Mouse (Mus musculus) hindbrain, embryonic 16.5 days (tissue): ENCODE results near the gene Dpf3. TPM values are rescaled to one million over a fixed set of nuclear protein-coding genes. Genes with fewer than 3 reads are reported as not detected.

Source experiments
- ATAC-seq: fragments of 200-750 bp; cut with Nextera tagmentation; 2 replicates; pipeline ENCODE4 v1.8.0; 2017; ENCODE audit warnings: moderate TSS enrichment, moderate library complexity
- H3K27ac ChIP-seq: fragments of 300-500 bp; sonication (generic); 2 replicates; pipeline ENCODE4 v1.5.1; 2014; ENCODE audit warnings: low read depth, mild to moderate bottlenecking, control low read depth, low read length, moderate library complexity
- H3K27me3 ChIP-seq: fragments of 300-500 bp; sonication (generic); replicated peaks from 2 replicates; pipeline ENCODE4 v1.6.1; 2014; ENCODE audit warnings: low read length; ENCODE audit not compliant: control insufficient read depth, insufficient read depth
- H3K36me3 ChIP-seq: fragments of 300-500 bp; sonication (generic); 2 replicates; pipeline ENCODE4 v1.6.1; 2014; ENCODE audit warnings: mild to moderate bottlenecking, low read length, moderate library complexity, mixed read lengths; ENCODE audit not compliant: control insufficient read depth, insufficient read depth
- H3K4me1 ChIP-seq: fragments of 300-500 bp; sonication (generic); 2 replicates; pipeline ENCODE4 v1.6.1; 2014; ENCODE audit warnings: low read depth, low read length; ENCODE audit not compliant: control insufficient read depth, insufficient read depth
- H3K4me2 ChIP-seq: fragments of 300-500 bp; sonication (generic); 2 replicates; pipeline ENCODE4 v1.6.1; 2014; ENCODE audit warnings: mild to moderate bottlenecking, low read length, control low read depth, moderate library complexity
- H3K4me3 ChIP-seq: fragments of 300-500 bp; sonication (generic); 2 replicates; pipeline ENCODE4 v1.5.1; 2014; ENCODE audit warnings: mild to moderate bottlenecking, low read length, control low read depth, moderate library complexity
- H3K9ac ChIP-seq: fragments of 300-500 bp; sonication (generic); 2 replicates; pipeline ENCODE4 v1.6.1; 2014; ENCODE audit warnings: low read depth, mild to moderate bottlenecking, control low read depth, low read length, moderate library complexity
- H3K9me3 ChIP-seq: fragments of 300-500 bp; sonication (generic); 2 replicates; pipeline ENCODE4 v1.6.1; 2014; ENCODE audit warnings: mild to moderate bottlenecking, low read length, moderate library complexity; ENCODE audit not compliant: control insufficient read depth
- WGBS: fragments of 180-500 bp; shearing (Covaris S2); extraction: QIAGEN DNeasy Blood & Tissue Kit; methylation state at CpG from one replicate; pipeline ENCODE4 v1.1.7; 2014; 5-methylcytosine and 5-hydroxymethylcytosine counted together
- polyA plus RNA-seq: library from polyadenylated mRNA; unstranded; fragments of >200 nt; fragmentation: Nextera tagmentation; extraction: Ambion mirVana; gene quantifications from 2 replicates; pipeline ENCODE4 v1.2.1, GENCODE M21; 2015

The Dpf3 gene
- polyA plus RNA-seq, 1 experiment from 2014 or later: 23.2 TPM

GRCm38 (mm10) chr12:83209461-83209860, 278.1 kb downstream of the Dpf3 start:
- ATAC-seq: no peak; the same call in 1 of the 2 replicates
- H3K4me2 ChIP-seq: no peak overlapping the region
- no peak overlapping the region for H3K4me3 ChIP-seq
- H3K27ac ChIP-seq: no peak overlapping the region
- WGBS: 17% methylated on average over 6 of the region's 6 CpGs
- no peaks in the 10 kb centered on the region for H3K27me3 ChIP-seq
- no peaks in the 10 kb centered on the region for H3K9me3 ChIP-seq
- no peak overlapping the region for H3K9ac ChIP-seq
- H3K4me1 ChIP-seq: peaks cover 20% of the 10 kb centered on the region
- no peaks in the 10 kb centered on the region for H3K36me3 ChIP-seq

- Histone ChIP-seq H3K4me1 (peaks cover 14% of the 10 kb centered on the region), H3K27me3 (no peaks in the 10 kb centered on the region), H3K9ac (no peak overlapping the region), H3K27ac (no peak overlapping the region; the same call in 1 of the 2 replicates), H3K4me2 (no peak overlapping the region), H3K9me3 (no peaks in the 10 kb centered on the region), H3K4me3 (no peak overlapping the region), H3K36me3 (no peaks in the 10 kb centered on the region)
- ATAC-seq: no peak
- WGBS: 61% methylated on average over 6 of the region's 6 CpGs
Measured at GRCm38 (mm10) chr12:83208841-83209240, 278.7 kb downstream of the Dpf3 start.

- WGBS: 40% methylated on average over 8 of the region's 8 CpGs
- Histone ChIP-seq H3K36me3 (no peaks in the 10 kb centered on the region), H3K4me1 (peaks cover 12% of the 10 kb centered on the region), H3K9me3 (no peaks in the 10 kb centered on the region), H3K4me3 (no peak overlapping the region), H3K27ac (peak overlapping the region; percentile 12; the same call in 1 of the 2 replicates), H3K4me2 (no peak overlapping the region), H3K9ac (no peak overlapping the region), H3K27me3 (no peaks in the 10 kb centered on the region)
- ATAC-seq: 0 out of 2 replicates have a peak, but pooled peaks have one; percentile 43
Measured at GRCm38 (mm10) chr12:83208011-83208410, 279.5 kb downstream of the Dpf3 start.

- Histone ChIP-seq H3K9ac (no peak overlapping the region), H3K27me3 (no peaks in the 10 kb centered on the region), H3K4me3 (no peak overlapping the region), H3K36me3 (no peaks in the 10 kb centered on the region), H3K4me2 (no peak overlapping the region), H3K9me3 (no peaks in the 10 kb centered on the region), H3K4me1 (peaks cover 12% of the 10 kb centered on the region), H3K27ac (no peak overlapping the region)
- ATAC-seq: no peak
- whole genome bisulfite sequencing: 73% methylated on average over 4 of the region's 5 CpGs
Measured at GRCm38 (mm10) chr12:83207481-83207880, 280.0 kb downstream of the Dpf3 start.

- no peak overlapping the region for H3K27ac ChIP-seq
- ATAC-seq: no peak
Measured at GRCm38 (mm10) chr12:83206866-83207265, 280.6 kb downstream of the Dpf3 start.

DNA sequence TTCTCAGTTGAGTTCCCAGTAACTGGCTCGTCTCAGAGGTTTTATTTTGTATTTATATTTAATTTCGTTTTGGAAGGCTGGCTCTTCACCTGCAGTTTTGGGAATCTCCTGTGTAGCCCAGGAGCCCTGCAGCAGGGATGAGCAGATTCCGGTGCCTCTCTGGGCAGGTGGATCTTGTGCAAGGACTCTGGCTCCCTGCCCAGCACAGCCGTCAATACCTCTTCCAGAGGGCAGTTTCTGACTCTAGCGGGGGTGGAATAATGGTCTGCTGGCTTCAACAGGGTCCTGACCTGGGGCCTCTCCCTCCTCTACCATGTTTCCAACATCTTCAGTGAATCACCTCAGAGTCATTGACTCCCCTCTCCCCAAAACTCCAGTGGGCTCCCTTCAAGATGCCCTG, 283.2 kb downstream of the Dpf3 start:
- H3K4me1 ChIP-seq: peaks cover 9% of the 10 kb centered on the region
- no peak overlapping the region for H3K4me2 ChIP-seq
- H3K27ac ChIP-seq: no peak overlapping the region
- no peaks in the 10 kb centered on the region for H3K36me3 ChIP-seq
- no peak overlapping the region for H3K9ac ChIP-seq
- WGBS: 54% methylated on average over 5 of the region's 5 CpGs
- ATAC-seq: no peak
- H3K27me3 ChIP-seq: no peaks in the 10 kb centered on the region
- H3K9me3 ChIP-seq: no peaks in the 10 kb centered on the region
- no peak overlapping the region for H3K4me3 ChIP-seq

More at GRCm38 (mm10) chr12:83206866-83207265, 280.6 kb downstream of the Dpf3 start:
- H3K9me3 ChIP-seq: no peaks in the 10 kb centered on the region
- no peak overlapping the region for H3K4me3 ChIP-seq
- H3K4me2 ChIP-seq: no peak overlapping the region
- peaks cover 12% of the 10 kb centered on the region for H3K4me1 ChIP-seq
- H3K27me3 ChIP-seq: no peaks in the 10 kb centered on the region
- no peaks in the 10 kb centered on the region for H3K36me3 ChIP-seq
- H3K9ac ChIP-seq: no peak overlapping the region
- WGBS: 70% methylated on average over 6 of the region's 6 CpGs

DNA sequence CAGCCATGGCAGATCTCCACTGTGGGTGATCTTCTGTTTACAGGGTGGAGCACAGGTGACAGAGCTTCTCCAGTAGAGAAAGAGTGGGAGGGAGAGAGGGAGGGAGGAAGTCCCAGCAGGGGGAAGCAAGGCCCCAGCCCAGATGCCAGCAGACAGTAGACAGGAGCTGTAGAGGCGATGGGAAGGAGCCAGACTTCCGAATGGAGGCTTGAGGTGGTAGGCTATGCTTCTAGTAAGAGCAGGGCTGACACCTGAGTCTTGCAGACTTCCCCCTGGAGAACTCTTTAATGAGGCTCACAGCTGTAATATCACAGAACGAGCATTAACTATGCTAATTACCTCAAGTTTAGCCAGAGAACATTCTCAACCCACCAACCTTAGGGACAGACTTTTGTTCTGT, 285.8 kb downstream of the Dpf3 start:
- ATAC-seq: peak; percentile 38; the same call in 1 of the 2 replicates
- Histone ChIP-seq H3K4me3 (no peak overlapping the region), H3K4me1 (no peaks in the 10 kb centered on the region; the same call in 1 of the 2 replicates), H3K9me3 (no peaks in the 10 kb centered on the region), H3K9ac (no peak overlapping the region), H3K27ac (peak overlapping the region; percentile 12; the same call in 1 of the 2 replicates), H3K36me3 (no peaks in the 10 kb centered on the region), H3K4me2 (no peak overlapping the region), H3K27me3 (no peaks in the 10 kb centered on the region)
- 29% methylated on average over 3 of the region's 3 CpGs for WGBS

- no peaks in the 10 kb centered on the region for H3K27me3 ChIP-seq
- H3K9ac ChIP-seq: no peak overlapping the region
- no peak for ATAC-seq
- no peak overlapping the region for H3K4me2 ChIP-seq
- H3K9me3 ChIP-seq: no peaks in the 10 kb centered on the region
- no peak overlapping the region for H3K27ac ChIP-seq
- H3K4me1 ChIP-seq: peaks cover 3% of the 10 kb centered on the region; the same call in 1 of the 2 replicates
- 66% methylated on average over 6 of the region's 6 CpGs for WGBS
- H3K4me3 ChIP-seq: no peak overlapping the region
- no peaks in the 10 kb centered on the region for H3K36me3 ChIP-seq
Measured at GRCm38 (mm10) chr12:83180561-83180960, 307.0 kb downstream of the Dpf3 start.

DNA sequence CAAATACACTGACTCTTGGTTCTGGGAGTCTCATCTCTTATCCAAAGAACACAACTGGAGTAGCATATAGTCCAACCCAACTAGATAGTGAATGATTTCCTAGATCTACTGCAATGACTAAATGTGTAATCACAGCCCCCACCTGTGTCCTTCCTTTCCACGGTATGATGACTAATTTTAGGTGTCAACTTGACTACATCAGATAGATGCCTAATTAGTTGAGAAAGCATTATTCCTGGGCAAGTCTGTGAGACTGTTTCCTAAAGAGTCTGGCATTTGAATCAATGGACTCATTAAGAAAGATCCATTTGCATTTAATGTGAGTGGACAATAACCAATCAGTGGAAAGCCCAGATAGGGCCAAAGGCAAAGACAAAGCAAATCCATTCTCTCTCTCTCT, 307.7 kb downstream of the Dpf3 start:
- no peak overlapping the region for H3K27ac ChIP-seq
- no peak overlapping the region for H3K4me3 ChIP-seq
- no peaks in the 10 kb centered on the region for H3K27me3 ChIP-seq
- 62% methylated on average over 1 of the region's 1 CpGs for WGBS
- peaks cover 3% of the 10 kb centered on the region; the same call in 1 of the 2 replicates for H3K4me1 ChIP-seq
- H3K9me3 ChIP-seq: no peaks in the 10 kb centered on the region
- H3K4me2 ChIP-seq: no peak overlapping the region
- no peaks in the 10 kb centered on the region for H3K36me3 ChIP-seq
- no peak overlapping the region for H3K9ac ChIP-seq
- ATAC-seq: no peak
